In genomic region chr14:32697774-32698173, GRCm38 (mm10) we compare ENCODE assay signal across 27 mouse cellular contexts. TPM values are rescaled to one million over a fixed set of nuclear protein-coding genes. Genes with fewer than 3 reads are reported as not detected.
DNase-seq lines count a peak whose midpoint lies in the region; ATAC-seq and TF ChIP-seq lines count a peak whose summit lies in the region.
"Had no signal": no experiment of that assay in that cellular context is flagged by ENCODE, and none has a peak within 500 bp of the region (broad histone marks: within the 10 kb centered on the region; RNA-seq: fewer than 3 reads in every experiment).

No protein-coding gene starts in this region.

- intact Hi-C loops in gastrocnemius, adult 2 months (cut with DNase I), result no loop called here
- intact Hi-C loops in left cerebral cortex, postnatal 25 days (cut with DNase I), result no loop called here

- DNase-seq in gastrocnemius, adult 2 months, result peak; percentile 71
- no peak for DNase-seq in gastrocnemius, postnatal 4 days (ENCODE audit: low spot score in 2 of 2)
- peak; percentile 20 for DNase-seq in layer of hippocampus, adult 11-12 months (ENCODE audit: low spot score)
- no peak for DNase-seq in layer of hippocampus, postnatal 25 days (ENCODE audit: extremely low spot score in 1 of 2, low spot score in 1 of 2)
- DNase-seq in adrenal gland, postnatal 14 days, result peak; percentile 70
- no peak for DNase-seq in left cerebral cortex, postnatal 25 days (ENCODE audit: low spot score in 2 of 2)
- DNase-seq in lung, postnatal 36 days, result no peak
- DNase-seq: cerebellum, adult 11 months; cerebellum, adult 9-11 months; kidney, postnatal 36 days; liver; right cerebral cortex, postnatal 14 days; thymus, postnatal 25 days had no signal

- 0 out of 2 replicates have a peak overlapping the region, but pooled peaks have one; percentile 21 for H3K4me3 ChIP-seq in gastrocnemius, adult 2 months
- H3K4me3 ChIP-seq: embryonic facial prominence, embryonic 15.5 days; heart, embryonic 15.5 days; limb, embryonic 10.5 days; liver, embryonic 15.5 days; midbrain, embryonic 12.5 days; neural tube, embryonic 12.5 days; stomach, embryonic 15.5 days had no signal

- TF ChIP-seq CTCF in gastrocnemius, adult 2 months (IDR thresholded peaks at IDR 0.05), result no peak

- ATAC-seq in megakaryocyte progenitor cell, adult 5-6 weeks (replicated peaks; ENCODE audit: poor library complexity), result 0 out of 2 replicates have a peak, but pooled peaks have one; percentile 14
- ATAC-seq: forebrain, embryonic 14.5 days; hindbrain, embryonic 16.5 days; intestine, postnatal 0 days had no signal

- H3K27ac ChIP-seq in gastrocnemius, adult 2 months, result peak overlapping the region; percentile 92
- H3K27ac ChIP-seq: embryonic facial prominence, embryonic 15.5 days; heart, embryonic 15.5 days; limb, embryonic 10.5 days; liver, embryonic 15.5 days; midbrain, embryonic 12.5 days; neural tube, embryonic 12.5 days; stomach, embryonic 15.5 days had no signal

RNA-seq across cellular contexts. Expression of gene 3425401B19Rik, which starts 12.7 kb away (rescaled TPM):
- 100 to 1,000 TPM; 264 to 326 TPM for total RNA-seq in gastrocnemius, adult 2 months (2021)
- total RNA-seq in gastrocnemius, postnatal 4 days (2021), result 100 to 1,000 TPM; 137 to 194 TPM
- under 1 TPM; 0.19 to 0.34 TPM for total RNA-seq in layer of hippocampus, postnatal 25 days (2021)
- total RNA-seq in adrenal gland, postnatal 14 days (2021), result 0.11 and 0.49 TPM in 2 replicates
- not detected in 2 replicates for total RNA-seq in megakaryocyte progenitor cell, adult 5-6 weeks (2015)
- total RNA-seq in megakaryocyte progenitor cell, adult 5-6 weeks (2017), result not detected in 2 replicates
- total RNA-seq in left cerebral cortex, postnatal 25 days (2021), result under 1 TPM; 0.21 to 0.25 TPM
- total RNA-seq: common myeloid progenitor, adult 5-6 weeks; hematopoietic stem cell, adult 5-6 weeks; megakaryocyte, adult 5-6 weeks had no signal

Comparison
In these comparisons a context has a peak if more than half of its experiments do, and no peak if none do; other contexts are left out.
1. DNase-seq: peak in gastrocnemius, adult 2 months (single experiment), layer of hippocampus, adult 11-12 months (single experiment) and adrenal gland, postnatal 14 days (single experiment); none in gastrocnemius, postnatal 4 days (0 of 2), layer of hippocampus, postnatal 25 days (0 of 2), left cerebral cortex, postnatal 25 days (0 of 2) and lung, postnatal 36 days (single experiment).
2. RNA of gene 3425401B19Rik, which starts 12.7 kb away (total RNA-seq): 264 to 326 TPM in gastrocnemius, adult 2 months and 137 to 194 TPM in gastrocnemius, postnatal 4 days; 0.19 to 0.34 TPM in layer of hippocampus, postnatal 25 days, 0.21 to 0.25 TPM in left cerebral cortex, postnatal 25 days, 0.11 to 0.49 TPM in adrenal gland, postnatal 14 days and not detected in megakaryocyte progenitor cell, adult 5-6 weeks; every median in the first group is over 10 times any median in the second.